Mouse (Mus musculus) yolk sac, embryonic 10.5 days (tissue): ENCODE measurements at regions not wholly inside any gene's neighbourhood (a gene's known extent, or its start where the extent isn't known, plus 50 kb on each side); places are given as distances from the start of the nearest gene placed in this dataset.

ENCODE experiments used
- DNase-seq: peaks from one replicate; pipeline ENCODE4 v3.0.0-alpha.2; 2017; ENCODE audit warnings: low spot score

- no peak for DNase-seq
Observed at GRCm38 (mm10) chr2:173334856-173335595, 58.7 kb upstream of the Pmepa1 start.

DNA sequence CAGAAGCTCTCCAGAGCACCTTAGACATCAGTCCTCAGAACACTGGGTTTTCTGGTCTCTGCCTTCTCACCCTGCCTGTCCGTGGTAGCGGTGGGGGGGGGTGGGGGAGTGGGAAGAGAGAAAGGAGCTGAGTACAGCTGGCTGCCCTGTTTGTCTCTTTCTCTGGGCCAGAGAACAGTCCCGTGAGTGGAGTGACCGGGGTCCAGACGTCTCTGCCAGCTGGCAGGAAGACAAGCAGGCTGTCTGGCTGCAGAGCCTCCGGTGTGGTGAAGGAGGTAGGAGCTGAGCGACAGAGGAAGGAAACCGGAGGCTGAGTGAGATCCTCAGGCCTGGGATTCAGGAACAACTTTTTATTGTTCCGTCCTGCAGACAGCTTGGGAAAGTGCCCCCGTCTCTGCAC lies 59.5 kb upstream of the Pmepa1 start:
- DNase-seq, result no peak

DNA sequence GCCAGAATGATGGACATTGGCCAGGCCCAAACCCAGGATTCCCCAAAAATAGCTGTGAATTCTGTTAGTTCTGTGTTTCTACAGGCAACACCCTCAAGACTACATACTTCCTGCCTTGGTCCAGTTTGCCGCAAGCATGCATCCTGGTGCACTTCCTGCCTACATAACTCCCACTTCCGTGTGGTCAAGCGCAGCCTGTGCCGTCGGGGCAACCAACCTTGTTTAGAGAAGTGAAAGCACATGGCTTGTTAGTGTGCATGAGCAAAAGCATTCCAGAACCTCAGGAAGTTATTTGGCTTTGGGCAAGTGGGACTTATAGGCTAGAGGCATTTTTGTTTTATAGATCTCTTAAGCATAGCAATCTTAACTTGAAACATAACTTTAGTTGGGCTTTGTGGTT lies 61.3 kb upstream of the Pmepa1 start:
- no peak for DNase-seq

DNA sequence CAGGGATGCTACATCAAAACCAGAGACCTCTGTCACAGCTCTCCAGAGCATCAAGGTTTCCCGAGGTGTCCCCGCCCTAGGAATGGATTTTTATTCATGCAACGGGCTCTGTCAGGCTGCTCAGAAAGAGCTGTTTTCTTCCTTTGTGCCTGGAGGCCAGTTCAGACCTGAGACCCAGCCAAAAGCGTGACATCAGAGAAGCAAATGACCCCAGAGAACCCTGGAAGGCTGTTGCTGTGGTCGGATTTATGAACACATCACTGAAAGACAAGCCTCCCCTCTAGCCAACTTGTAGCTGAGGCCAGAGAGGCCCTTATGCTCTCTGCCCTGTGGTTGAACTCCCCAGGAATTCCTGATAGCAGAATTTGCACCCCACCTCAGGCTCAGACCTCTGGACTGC lies 62.3 kb upstream of the Pmepa1 start:
- no peak for DNase-seq

GRCm38 (mm10) chr2:173339211-173339610 lies 62.9 kb upstream of the Pmepa1 start:
- DNase-seq, result no peak

- no peak for DNase-seq
Observed at GRCm38 (mm10) chr2:173340044-173340601, 63.8 kb upstream of the Pmepa1 start.

DNA sequence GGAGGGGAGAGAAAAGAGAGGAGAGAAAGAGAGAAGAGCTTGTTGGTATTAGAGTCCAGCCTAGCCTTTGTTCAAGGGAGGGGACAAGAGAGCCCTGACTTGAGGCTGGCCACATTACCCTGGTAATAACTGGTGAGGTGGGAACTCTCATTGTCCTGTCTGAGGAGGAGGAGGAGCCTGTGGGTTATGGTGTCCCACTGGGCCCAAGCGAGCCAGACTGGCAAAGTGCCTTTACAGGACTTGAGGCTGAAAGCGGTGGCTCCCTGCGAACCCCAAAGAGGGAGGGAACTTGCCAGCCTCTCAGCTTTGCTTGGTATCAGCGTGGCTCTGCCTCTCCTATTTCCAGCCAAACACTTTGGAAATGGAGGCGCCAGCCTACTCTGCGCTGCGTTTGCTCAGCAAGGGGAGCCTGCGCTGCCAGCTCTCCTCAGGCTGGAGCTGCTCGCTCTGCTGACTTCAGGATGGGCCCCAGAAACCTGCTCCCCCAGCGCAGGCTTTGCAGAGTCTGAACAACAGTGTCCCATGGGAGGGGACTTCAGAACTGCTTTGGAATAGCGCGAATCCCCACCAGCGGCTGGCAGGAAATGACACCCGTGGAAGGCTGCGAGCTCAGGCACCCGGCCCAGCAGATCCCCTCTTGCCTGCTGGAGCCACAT lies 66.4 kb upstream of the Pmepa1 start:
- no peak for DNase-seq

DNA sequence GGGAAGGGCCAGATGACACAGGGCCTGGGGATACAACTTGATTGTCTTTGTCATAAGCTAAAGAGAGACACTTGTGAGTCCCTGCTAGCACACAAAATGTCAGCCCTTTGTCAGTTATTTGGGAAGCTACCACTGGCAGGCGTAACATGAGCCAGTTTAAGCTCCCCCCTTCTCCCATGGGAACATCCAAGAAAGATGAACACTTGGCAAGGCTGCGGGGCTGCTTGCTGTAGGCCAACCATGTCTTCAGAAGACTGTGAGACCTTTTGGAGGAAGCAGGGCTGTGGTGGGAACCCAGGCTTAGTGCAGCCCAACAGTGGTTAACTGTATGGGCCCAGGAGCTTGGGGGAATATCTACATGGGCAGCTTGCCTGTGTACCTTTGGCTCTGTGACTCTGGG lies 67.3 kb upstream of the Pmepa1 start:
- DNase-seq, result no peak

DNA sequence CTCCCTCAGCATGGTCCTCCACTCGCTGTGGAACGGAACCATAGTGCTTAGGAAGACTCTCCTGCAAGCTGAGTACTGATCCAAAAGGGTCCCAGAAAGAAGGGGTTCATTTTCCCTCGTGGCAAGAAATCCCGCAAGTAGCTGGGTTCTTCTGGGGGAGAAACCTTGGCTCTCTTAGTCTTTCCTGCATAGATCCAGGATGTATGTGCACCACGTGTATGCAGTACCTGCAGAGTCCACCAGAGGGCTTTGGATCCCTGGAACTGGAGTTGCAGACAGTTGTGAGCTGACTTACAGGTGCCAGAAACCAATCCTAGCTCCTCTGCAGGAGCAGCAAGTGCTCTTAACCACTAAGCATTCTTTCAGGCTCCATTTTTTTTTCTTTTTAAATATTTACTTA lies 67.9 kb upstream of the Pmepa1 start:
- no peak for DNase-seq

DNA sequence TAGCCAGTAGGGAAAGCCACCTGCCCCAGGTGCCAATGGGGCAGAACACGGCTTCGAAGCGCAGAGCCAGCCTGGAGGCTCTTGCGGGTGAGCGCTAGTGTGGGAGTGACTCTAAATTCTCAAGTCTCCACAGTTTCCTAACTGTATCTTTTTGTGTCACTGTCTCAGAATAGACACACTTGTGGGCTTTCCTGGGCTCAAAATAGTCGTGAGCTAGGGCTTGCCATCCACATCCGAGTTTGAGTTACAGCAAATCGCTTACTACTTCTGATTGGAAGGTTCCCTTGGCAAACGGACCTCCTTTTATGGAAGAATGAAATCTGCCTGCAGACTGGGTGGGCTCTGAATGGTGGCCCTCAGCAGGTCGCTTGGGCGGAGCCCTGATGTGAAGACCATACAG lies 71.0 kb upstream of the Pmepa1 start:
- DNase-seq, result no peak

DNA sequence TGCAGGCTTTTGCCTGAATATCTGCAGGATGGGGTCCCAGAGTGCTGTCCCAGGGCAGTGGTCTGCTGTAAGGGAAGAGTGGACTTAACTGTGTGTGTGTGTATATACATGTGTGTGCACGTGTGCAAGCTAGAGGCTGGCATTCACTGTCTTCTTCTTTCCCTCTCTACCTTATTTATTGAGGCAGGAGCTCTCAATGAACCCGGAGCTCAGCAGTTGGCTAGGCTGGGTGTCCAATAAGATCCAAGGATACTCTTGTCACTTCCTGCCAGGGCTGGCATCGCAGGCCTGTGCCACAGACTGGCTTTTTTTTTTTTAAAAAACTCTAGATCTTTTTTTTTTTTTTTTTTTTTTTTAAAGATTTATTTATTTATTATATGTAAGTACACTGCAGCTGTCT lies 72.4 kb upstream of the Pmepa1 start:
- no peak for DNase-seq

GRCm38 (mm10) chr2:173349510-173349909 lies 73.2 kb upstream of the Pmepa1 start:
- DNase-seq, result no peak

DNA sequence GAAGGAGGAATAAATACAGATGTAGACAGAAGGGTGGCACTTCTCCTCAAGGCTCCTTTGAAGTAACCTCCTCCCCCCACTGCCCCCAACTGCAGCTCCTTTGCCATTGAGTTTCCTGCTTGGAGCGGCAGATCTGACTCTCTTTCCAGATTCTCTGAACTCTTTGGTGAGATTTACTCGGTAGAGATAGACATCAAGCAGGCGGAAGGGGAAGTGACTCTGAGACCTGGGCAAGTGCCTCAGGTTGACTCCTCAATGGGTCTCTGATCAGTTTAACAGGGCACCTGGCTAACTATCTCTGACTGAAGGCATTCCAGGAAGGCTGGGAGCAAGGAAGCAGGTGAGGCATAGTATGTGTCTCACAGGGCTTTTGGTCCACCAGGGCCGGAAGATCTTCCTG lies 73.6 kb upstream of the Pmepa1 start:
- no peak for DNase-seq

DNA sequence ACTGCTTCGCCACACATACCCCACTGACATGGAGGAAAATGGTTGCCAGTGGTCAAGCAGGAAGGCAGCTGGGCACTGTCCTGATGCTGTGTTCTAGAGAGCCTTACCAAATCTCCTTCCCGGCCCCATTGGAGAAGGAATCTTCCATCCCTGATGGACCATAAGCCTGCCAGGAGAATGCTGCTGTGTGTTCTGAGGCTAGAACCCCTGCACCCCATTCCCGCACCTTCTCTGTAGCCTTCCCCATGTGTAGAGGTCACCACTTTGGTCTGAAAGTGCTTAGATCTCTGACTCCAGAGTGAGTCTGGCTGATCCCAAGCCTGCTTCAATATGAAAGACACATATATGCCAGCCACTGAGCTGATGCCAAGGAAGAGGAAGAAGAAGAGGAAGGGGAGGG lies 74.1 kb upstream of the Pmepa1 start:
- DNase-seq, result no peak

DNA sequence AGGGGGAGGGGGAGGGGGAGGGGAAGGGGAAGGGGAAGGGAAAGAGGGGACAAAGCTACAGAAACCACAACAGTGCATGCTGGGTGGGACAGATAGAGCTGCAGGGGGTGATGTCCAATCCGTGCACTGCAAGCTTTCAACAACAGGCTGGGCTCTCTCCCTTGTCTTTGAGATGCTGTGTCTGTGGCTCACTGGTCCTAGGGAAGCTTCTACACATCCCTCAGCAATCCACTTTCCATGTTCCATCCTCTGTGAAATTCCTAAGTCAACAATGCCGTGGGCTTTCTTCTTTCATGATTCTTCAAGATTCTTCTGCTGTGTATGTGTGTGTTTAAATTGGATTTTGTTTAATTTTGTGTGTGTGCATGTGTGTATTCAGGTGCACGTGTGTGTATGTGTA lies 74.5 kb upstream of the Pmepa1 start:
- DNase-seq, result no peak

DNA sequence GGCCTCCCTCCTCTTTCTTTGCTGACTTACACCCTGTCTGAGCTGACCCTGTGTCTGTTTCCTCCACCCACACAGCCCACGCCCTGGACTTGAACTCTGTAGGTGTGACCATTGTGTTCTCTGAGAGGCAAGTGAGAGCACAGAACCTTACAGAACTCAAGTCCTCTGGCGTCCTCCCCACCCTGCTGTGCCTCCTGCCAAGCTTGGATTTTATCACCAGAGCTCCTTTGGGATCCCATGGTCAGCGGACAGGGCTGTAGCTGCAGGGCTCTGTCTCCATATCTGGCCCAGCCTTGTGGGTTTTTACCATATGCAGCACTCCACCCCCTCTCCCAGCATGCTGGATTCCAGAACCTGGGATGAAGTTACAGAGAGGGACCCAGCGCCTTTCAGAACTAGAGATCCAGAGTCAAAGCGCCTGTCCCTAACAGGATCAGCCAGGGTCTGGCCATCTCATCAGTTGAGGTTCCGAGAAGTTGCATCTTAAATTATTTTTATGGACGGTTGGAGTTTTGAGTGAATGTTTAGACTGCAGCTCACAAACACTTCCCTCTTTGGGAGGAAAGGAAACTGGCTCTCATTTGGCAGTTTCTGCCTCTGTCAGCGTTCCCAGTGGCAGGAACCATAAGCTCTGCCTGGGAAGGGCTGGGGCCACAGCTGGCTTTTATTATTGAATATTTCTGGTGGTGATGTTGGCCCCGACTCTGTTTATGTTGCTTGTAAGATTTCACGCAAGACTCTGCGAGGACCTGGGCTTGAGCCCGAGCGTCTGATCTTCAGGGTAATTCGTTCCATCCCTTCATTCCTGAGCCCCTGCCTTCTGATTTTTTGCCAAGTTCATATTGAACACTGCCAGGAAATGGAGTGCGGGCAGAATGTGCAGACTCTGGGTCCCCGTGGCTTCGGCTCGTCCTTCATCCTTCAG lies 75.8 kb upstream of the Pmepa1 start:
- DNase-seq, result peak; percentile 53

GRCm38 (mm10) chr2:173352756-173353139 lies 76.4 kb upstream of the Pmepa1 start:
- no peak for DNase-seq

DNA sequence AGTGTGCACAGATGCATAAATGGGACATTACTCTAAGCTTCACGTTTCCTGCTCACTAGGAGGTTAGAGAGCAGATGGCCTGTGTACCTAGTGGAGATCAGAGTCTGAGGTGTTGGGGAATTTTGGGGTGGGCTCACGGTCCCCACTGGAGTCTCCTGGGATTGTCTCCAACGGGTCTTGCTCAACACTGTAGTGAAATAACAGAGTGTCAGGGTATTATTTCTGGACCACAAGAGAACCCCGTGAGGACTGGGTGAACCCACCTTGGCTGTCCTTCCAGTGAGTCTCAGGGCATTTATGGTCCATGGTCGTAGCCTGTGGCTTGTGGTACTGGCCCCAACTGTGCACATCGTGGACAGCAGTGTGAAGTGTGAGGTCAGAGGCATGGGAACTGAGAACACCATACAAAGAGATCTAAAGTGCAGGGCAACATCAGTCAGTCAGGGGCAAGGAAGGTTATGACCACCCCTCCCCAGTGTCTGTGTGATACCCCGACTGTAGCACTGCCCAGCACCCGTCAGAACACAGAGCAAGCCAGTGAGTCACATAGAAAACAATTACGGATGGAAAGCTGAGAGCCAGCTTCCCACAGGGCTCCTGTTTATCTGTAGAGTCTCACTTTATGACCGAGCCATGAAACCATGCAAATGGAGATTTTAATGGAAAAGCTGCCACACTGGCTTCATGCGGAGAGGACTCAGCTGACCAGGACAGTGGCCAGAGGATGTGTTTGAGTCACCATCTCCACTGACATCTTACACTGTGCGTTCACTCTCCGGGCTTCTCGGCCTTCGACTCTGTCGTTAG lies 77.3 kb upstream of the Pmepa1 start:
- DNase-seq, result no peak

DNA sequence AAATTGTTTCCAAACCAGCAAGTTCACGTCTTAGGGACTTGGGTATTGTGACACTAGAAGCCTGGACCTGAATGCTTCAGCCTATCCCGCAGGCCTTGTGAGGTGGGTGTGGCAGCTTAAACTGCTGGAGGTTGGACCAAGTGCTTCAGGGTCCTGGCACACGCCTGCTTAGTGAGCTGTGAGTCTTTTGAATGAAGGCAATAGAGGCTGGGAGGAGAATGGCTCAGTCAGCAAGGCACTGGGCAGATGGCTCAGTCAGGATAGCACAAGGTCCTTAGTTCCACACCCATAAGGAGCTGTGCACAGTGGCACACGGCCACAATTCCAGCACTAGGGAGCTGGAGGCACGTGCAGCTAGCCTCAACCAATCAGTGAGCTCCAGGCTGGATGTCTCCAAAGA lies 80.5 kb upstream of the Pmepa1 start:
- DNase-seq, result no peak

GRCm38 (mm10) chr2:173365441-173366166 lies 89.3 kb upstream of the Pmepa1 start:
- DNase-seq, result no peak

GRCm38 (mm10) chr2:173366734-173367133 lies 90.4 kb upstream of the Pmepa1 start:
- DNase-seq, result no peak
